Mouse (Mus musculus) brain, embryonic 14.5 days (tissue): ENCODE measurements around the gene Chst1.
A peak's percentile ranks its signal among the peaks of the same experiment; 100 is the strongest.

ENCODE experiments used
- CTCF ChIP-seq: fragments of 200-500 bp; IDR thresholded peaks from 2 replicates; pipeline ENCODE4 v1.5.1; 2012; ENCODE audit warnings: inconsistent platforms, mild to moderate bottlenecking, moderate library complexity, borderline replicate concordance; ENCODE audit not compliant: insufficient read depth, insufficient read length; ENCODE audit errors: extremely low read depth
- POLR2A ChIP-seq: fragments of 200-500 bp; IDR thresholded peaks from 2 replicates; pipeline ENCODE4 v1.6.1; 2012; ENCODE audit warnings: mild to moderate bottlenecking, inconsistent platforms, borderline replicate concordance; ENCODE audit not compliant: poor library complexity, insufficient read depth, insufficient read length, severe bottlenecking; ENCODE audit errors: extremely low read depth

DNA sequence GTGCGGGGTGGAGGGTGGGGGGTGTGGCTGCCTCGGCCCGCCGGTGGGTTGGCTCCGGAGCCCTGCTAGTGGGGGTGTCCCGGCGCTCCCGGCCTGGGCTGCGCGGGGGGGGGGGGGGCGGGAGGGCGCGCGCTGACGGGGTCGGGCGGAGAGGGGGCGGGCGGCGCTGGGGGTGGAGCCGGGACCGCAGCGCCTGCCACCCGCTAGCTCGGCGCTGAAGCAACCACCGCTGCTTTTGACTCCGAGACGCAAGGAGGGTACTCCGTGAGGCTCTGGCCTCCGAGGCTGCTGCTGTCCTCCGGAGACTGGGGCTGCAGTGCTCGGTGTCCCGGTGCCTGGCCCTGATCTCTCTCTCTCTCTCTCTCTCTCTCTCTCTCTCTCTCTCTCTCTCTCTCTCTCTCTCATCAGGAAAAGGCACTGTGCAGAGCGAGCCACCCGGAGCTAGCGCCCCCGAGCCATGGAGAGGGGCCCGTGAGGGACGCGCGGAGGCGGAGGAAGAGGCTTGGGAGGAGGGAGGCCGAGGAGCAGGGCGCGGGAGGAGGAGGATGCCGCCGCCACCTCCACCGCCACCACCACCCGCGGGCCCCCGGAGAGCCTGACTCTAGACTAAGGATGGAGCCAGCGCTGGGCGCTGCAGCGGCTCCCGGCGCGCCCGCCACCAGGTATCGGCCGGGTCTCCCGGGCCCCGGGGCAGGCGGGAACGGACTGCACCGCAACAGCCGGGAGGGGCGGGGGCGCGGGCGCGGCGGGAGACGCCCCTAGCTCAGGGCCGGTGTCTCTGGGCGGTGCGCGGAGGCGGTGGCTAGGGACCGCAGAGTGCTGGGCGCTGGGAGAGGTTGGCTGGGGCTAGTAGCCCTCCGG, at the start of gene Chst1:
- no peak for TF ChIP-seq CTCF
- TF ChIP-seq POLR2A = peak; percentile 41; the same call in 1 of the 2 replicates
